Mouse (Mus musculus) gastrocnemius, adult 8-10 months (tissue): ENCODE measurements around the gene Nudt7. TPM values are rescaled to one million over a fixed set of nuclear protein-coding genes. Genes with fewer than 3 reads are reported as not detected.

Source experiments
- DNase-seq, 2 experiments: peaks; one replicate each; pipeline ENCODE4 v3.0.0; 2022; ENCODE audit warnings: low spot score in 2 of 2
- total RNA-seq, 4 experiments: library from RNA; stranded (reverse); gene quantifications; 2 replicates each; pipeline ENCODE4 v1.2.4; 2022

Gene Nudt7
- total RNA-seq, 4 experiments from 2014 or later = 21.2 to 26.8 (median 24.0) TPM

DNA sequence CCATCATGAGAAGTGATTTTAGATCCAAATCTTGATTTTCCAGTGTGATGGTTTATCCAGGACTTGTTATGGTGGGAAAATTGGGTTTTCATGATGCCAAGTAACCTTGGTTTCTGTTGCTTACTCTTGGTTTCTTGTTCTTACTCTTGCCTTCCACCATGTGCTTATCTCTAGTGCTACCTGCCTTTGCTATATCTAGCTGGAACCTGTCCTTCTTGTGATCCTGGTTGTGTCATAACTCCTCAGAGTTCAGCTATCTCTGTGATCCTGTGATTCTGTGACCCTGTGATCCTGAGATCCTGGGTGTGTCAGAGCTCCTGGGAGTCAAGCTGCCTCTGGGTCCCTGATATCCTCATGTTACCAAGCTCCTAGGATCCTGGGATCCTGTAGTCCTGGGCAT, 8.8 kb downstream of the Nudt7 start:
- no peak for DNase-seq

DNA sequence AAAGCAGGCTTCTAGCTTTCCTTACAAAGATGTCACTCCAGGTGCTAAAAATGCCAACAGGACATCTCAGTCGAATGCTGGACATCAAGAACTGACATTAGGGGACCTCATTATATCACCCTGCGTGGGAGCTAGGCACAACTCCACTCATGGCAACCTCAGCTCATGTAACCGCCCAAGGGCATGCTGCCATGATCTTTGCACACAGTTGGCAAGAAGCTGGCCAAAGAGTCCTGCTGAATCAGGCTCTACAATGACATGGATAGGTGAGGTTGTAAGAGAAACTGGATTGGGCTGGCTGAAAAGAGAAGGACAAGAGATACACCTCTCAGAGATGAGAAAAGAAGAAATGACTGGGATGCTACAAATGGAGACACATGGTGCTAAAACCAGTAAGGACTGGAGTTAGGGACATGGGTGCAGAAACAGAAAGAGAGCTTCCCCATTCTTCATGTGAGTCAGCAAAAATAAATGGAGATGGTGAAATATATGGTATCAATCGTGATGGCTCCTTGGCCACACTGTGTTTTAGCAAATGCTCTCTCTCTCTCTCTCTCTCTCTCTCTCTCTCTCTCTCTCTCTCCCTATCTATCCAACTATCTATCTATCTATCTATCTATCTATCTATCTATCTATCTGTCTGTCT, 10.4 kb downstream of the Nudt7 start:
- DNase-seq = peak; percentile 13 to 49

DNA sequence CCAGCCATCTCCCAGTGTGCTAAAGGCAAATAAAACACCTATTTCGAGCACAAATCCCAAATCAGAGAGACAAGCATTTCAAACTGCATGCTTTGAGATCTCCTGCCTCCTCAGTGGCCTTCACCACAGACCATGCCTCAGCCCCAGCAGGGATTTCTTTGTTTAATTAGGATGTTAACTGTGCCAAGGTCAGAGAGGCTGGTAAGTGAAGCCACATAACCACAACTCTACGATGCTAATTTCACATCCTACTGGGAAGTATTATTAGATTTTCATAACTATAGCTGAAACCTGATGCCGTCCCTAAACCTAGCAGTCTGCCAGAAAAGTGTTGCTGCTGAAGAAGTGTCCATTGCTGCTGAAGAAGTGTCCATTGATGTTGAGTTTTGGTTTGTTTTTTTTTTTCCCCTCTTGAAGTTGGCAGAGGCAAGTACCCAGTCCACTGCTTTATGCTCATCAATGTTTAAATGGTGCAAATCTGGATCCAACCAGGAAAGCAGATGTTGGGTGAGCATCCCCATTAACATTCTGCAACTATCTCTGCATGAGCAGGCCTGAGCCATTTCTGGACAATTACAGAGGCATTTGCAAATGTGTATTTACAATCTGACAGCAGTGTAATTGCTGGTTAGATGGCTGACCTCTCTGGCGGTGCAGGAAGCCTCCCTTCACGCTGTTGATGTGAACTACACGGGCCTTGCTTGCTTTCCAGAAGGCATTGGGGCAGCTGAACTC, 20.1 kb downstream of the Nudt7 start:
- no peak for DNase-seq

GRCm38 (mm10) chr8:114158586-114158985, 25.2 kb downstream of the Nudt7 start:
- DNase-seq = no peak

DNA sequence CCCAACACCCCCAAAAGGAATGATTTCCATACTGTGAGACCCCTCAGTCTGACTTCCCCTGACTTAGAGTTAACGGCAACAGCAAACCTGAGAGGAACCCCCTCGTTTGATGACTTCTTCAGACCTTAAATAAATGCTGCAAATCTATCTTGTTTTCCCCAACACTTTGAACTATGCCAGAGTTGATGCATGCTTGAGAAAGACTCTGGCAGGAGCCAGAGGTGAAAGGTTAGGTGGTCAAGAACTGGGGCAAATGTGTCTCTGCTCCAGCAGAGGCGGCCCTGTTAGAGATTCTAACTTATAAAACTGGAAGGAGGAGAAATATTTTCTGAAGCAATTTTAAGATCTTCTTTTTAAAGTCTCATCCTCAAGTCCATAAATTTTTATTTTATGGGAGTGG, 26.3 kb downstream of the Nudt7 start:
- no peak for DNase-seq

DNA sequence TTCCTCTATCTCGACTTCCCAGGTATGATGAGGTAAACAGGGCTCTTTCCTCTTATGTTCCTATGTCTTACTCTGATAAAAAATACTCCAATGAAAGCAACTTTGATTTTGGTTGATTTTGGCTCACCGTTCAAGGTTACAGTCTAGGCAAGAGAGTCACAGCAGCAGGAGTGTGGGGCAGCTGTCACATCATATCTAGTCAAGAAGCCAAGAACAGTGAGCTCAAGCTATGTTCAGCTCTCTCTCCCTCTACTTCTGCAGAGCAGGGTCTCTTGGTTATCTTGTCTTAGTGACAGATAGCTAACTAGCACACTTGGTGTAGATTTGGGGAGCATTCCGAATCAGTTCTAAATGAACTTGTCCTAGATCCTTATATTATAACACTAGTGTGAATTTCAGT, 30.5 kb downstream of the Nudt7 start:
- DNase-seq = no peak

- no peak for DNase-seq
Measured at GRCm38 (mm10) chr8:114164444-114165096, 31.2 kb downstream of the Nudt7 start.

- no peak for DNase-seq
Measured at GRCm38 (mm10) chr8:114165741-114166140, 32.4 kb downstream of the Nudt7 start.

GRCm38 (mm10) chr8:114176721-114177120, 43.4 kb downstream of the Nudt7 start:
- no peak for DNase-seq

GRCm38 (mm10) chr8:114193334-114193733, 60.0 kb downstream of the Nudt7 start:
- DNase-seq = no peak

GRCm38 (mm10) chr8:114198990-114199389, 65.6 kb downstream of the Nudt7 start:
- no peak for DNase-seq

Other genes with a start within 250 kb of the Nudt7 start
- under 1 TPM in 3 of 4 experiments, not detected in 1; 0.40 to 0.92 (median 0.51) TPM for gene Vat1l, start 72.1 kb downstream of the Nudt7 start, total RNA-seq